Mouse (Mus musculus) heart, embryonic 10.5 days (tissue): ENCODE measurements around the gene Mfsd10. TPM values are rescaled to one million over a fixed set of nuclear protein-coding genes. Genes with fewer than 3 reads are reported as not detected.

Experiments used
- DNase-seq: peaks from one replicate; pipeline ENCODE4 v3.0.0-alpha.2; 2017; ENCODE audit warnings: low spot score
- H3K27ac ChIP-seq: fragments of 300-500 bp; sonication (generic); 2 replicates; pipeline ENCODE4 v1.5.1; 2016; ENCODE audit warnings: mild to moderate bottlenecking
- H3K27me3 ChIP-seq: fragments of 300-500 bp; sonication (generic); 2 replicates; pipeline ENCODE4 v1.6.1; 2016; ENCODE audit warnings: mild to moderate bottlenecking; ENCODE audit not compliant: poor library complexity, insufficient read depth, severe bottlenecking
- H3K36me3 ChIP-seq: fragments of 300-500 bp; sonication (generic); 2 replicates; pipeline ENCODE4 v1.6.1; 2016; ENCODE audit warnings: mild to moderate bottlenecking, moderate library complexity
- H3K4me1 ChIP-seq: fragments of 300-500 bp; sonication (generic); 2 replicates; pipeline ENCODE4 v1.6.1; 2016; ENCODE audit warnings: mild to moderate bottlenecking
- H3K4me3 ChIP-seq: fragments of 300-500 bp; sonication (generic); 2 replicates; pipeline ENCODE4 v1.5.1; 2016; ENCODE audit warnings: mild to moderate bottlenecking, moderate library complexity
- H3K9me3 ChIP-seq: fragments of 300-500 bp; sonication (generic); 2 replicates; pipeline ENCODE4 v1.6.1; 2016; ENCODE audit warnings: mild to moderate bottlenecking, moderate library complexity
- WGBS: fragments of 180-500 bp; shearing (Covaris S2); methylation state at CpG from one replicate; pipeline ENCODE4 v1.1.7; 2016; 5-methylcytosine and 5-hydroxymethylcytosine counted together
- polyA plus RNA-seq: library from polyadenylated mRNA; unstranded; fragments of >200 nt; fragmentation: Nextera tagmentation; extraction: Ambion mirVana; gene quantifications from 2 replicates; pipeline ENCODE4 v1.2.1, GENCODE M21; 2016

Mfsd10 gene
- polyA plus RNA-seq, 1 experiment from 2014 or later: 105 TPM

DNA sequence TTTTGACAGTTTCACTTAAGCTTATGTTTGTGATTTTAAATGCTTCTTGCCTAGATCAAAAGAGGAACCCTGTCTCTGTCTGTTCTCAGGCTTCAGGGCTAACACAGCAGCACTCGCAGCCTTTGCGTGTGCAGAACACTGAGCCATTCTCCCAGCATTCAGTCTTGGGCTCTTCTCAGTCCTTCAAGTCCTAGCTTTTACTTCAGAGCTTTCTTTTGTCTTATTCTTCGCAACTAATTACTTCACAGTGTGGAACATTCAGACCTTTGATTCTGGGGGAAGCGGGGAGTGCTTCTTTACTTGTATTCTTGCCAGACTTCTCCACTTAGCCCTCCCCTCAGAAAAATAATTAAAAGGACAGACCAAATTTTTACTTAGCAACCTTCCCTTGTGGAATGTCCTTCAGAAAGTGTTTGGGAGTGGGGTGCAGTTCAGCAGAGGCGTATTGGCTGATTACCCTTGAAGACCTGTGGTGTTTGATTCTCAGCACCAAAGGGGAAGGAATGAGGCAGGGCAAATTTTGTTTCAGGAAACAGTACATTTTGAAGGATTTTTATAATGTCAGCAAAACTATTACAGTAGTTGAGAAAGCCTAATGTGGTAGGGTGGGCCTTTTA is 45.5 kb downstream of the Mfsd10 start:
- Histone ChIP-seq H3K4me1 (peaks cover 18% of the 10 kb centered on the region), H3K27ac (no peak overlapping the region), H3K27me3 (no peaks in the 10 kb centered on the region), H3K9me3 (no peaks in the 10 kb centered on the region), H3K36me3 (peaks cover 8% of the 10 kb centered on the region; the same call in 1 of the 2 replicates), H3K4me3 (no peak overlapping the region)
- DNase-seq: no peak
- WGBS: 85% methylated on average over 5 of the region's 5 CpGs

DNA sequence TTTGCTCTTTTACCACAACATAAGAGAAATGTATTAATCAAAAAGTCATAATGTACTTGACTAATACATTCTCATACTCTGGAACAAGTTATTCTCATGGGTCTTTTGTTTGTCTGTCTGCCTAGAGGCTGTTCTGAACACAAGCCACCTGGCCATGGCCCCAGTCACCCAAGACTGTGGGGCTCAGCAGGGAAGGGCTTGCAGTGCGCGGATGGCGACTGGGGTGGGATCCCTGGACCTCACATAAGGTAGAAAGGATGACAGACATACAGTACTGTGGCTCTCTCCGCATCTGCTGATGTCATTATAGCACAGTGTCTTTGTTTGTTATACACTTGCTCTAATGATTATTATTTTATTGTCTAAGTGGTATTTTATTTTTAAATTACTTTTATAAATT is 46.3 kb downstream of the Mfsd10 start:
- Histone ChIP-seq H3K4me3 (no peak overlapping the region), H3K27me3 (no peaks in the 10 kb centered on the region), H3K9me3 (no peaks in the 10 kb centered on the region), H3K27ac (no peak overlapping the region), H3K4me1 (peaks cover 18% of the 10 kb centered on the region), H3K36me3 (peaks cover 8% of the 10 kb centered on the region; the same call in 1 of the 2 replicates)
- WGBS: 85% methylated on average over 4 of the region's 4 CpGs
- no peak for DNase-seq

DNA sequence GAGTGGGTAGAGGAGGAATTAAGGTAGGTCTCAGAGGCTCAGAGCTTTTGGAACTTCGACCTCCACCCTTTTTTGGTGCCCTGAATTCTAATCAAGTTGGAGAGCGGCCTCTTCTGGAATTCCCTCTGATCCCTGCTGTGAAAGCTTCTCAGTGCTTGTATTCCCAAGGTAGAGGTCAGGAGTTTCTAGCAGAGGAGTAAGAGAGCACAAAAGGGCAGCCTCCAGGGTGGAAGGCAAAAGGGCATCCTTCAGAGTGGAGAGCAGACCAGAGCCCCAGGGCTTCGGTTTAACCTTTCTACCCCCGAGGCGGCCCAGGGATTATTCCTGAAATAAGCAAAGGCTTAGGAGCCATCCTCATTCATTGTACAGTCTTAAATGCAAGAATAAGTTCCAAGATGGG is 47.0 kb downstream of the Mfsd10 start:
- H3K4me1 ChIP-seq: peaks cover 18% of the 10 kb centered on the region
- H3K4me3 ChIP-seq: no peak overlapping the region

DNA sequence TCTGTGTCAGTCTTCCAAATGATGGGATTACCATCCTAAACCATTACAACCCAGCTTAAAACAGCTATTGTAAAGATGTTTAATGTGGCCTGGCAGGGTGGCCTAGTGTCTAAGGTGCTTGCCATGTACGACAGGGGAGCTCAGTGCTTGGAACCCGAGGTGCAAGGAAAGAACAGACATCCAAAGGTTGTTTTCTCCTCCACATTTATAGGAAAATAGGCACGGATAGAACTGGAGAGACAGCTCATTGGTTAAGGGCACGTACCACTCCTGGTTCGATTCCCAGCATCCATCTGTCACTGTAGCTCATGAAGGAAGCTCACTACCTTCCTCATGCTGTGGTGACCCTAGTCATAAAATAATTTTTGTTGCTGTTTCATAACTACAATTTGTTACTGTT is 49.1 kb downstream of the Mfsd10 start:
- peak; percentile 51 for DNase-seq
- no peak overlapping the region for H3K27ac ChIP-seq
- H3K36me3 ChIP-seq: peaks cover 2% of the 10 kb centered on the region; the same call in 1 of the 2 replicates
- peaks cover 32% of the 10 kb centered on the region for H3K4me1 ChIP-seq
- WGBS: 89% methylated on average over 5 of the region's 5 CpGs
- H3K9me3 ChIP-seq: no peaks in the 10 kb centered on the region
- no peaks in the 10 kb centered on the region for H3K27me3 ChIP-seq
- no peak overlapping the region for H3K4me3 ChIP-seq

More for the DNA sequence above, 47.0 kb downstream of the Mfsd10 start:
- no peaks in the 10 kb centered on the region for H3K27me3 ChIP-seq
- DNase-seq: no peak
- H3K27ac ChIP-seq: no peak overlapping the region
- no peaks in the 10 kb centered on the region for H3K9me3 ChIP-seq
- H3K36me3 ChIP-seq: peaks cover 8% of the 10 kb centered on the region; the same call in 1 of the 2 replicates
- 33% methylated on average over 5 of the region's 5 CpGs for WGBS

DNA sequence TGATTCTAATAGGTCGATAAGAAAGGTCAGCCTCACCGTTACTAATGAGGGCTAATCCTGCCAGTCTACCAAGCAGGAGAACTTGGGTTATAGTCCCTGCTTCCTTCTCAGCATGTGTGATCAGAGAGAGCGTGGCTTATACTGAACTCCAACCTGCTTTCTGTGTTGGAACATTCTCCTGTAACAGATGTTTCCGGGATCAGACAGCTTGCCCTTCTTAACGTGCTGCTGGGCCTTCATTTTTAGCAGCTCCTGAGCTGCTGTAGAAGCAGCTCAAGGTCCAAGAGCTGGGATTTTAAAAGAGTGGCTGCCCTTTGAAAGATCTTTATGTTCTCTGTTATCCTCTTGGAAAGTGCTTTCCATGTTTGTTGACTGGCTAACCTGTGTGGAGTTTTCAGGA is 51.8 kb downstream of the Mfsd10 start:
- peaks cover 41% of the 10 kb centered on the region for H3K4me1 ChIP-seq
- WGBS: 80% methylated on average over 5 of the region's 5 CpGs
- H3K9me3 ChIP-seq: no peaks in the 10 kb centered on the region
- DNase-seq: no peak
- no peak overlapping the region for H3K4me3 ChIP-seq
- H3K27me3 ChIP-seq: no peaks in the 10 kb centered on the region
- H3K27ac ChIP-seq: no peak overlapping the region
- H3K36me3 ChIP-seq: no peaks in the 10 kb centered on the region; the same call in 1 of the 2 replicates

Other genes starting within 250 kb of the Mfsd10 start
- 9.9 and 14.6 TPM in 2 replicates for gene Tnip2, start 123.2 kb downstream of the Mfsd10 start, polyA plus RNA-seq
- 3.6 and 6.0 TPM in 2 replicates for gene Sh3bp2, start 111.4 kb downstream of the Mfsd10 start, polyA plus RNA-seq
- 177 and 187 TPM in 2 replicates for gene Add1, start 63.5 kb downstream of the Mfsd10 start, polyA plus RNA-seq
- 21.0 and 30.8 TPM in 2 replicates for gene Nop14, start 22.9 kb upstream of the Mfsd10 start, polyA plus RNA-seq
- gene Grk4, start 23.2 kb upstream of the Mfsd10 start, polyA plus RNA-seq: 0.92 and 2.0 TPM in 2 replicates
- gene Htt, start 124.5 kb upstream of the Mfsd10 start, polyA plus RNA-seq: 10.8 and 14.6 TPM in 2 replicates